Comparison of ENCODE assay signal across 12 mouse cellular contexts in genomic region chr4:87954421-87955083, GRCm38 (mm10).
DNase-seq lines count a peak whose midpoint lies in the region; ATAC-seq lines count a peak whose summit lies in the region.
"Had no signal": no experiment of that assay in that cellular context is flagged by ENCODE, and none has a peak within 500 bp of the region (broad histone marks: within the 10 kb centered on the region; RNA-seq: fewer than 3 reads in every experiment).

No protein-coding gene starts in this region.

- no peaks in the 10 kb centered on the region for H3K9me3 ChIP-seq in forebrain, embryonic 13.5 days (replicated peaks)
- no peaks in the 10 kb centered on the region for H3K9me3 ChIP-seq in forebrain, embryonic 10.5 days
- H3K9me3 ChIP-seq in midbrain, embryonic 14.5 days (ENCODE audit: control insufficient read depth, low read length) = no peaks in the 10 kb centered on the region
- no peaks in the 10 kb centered on the region for H3K9me3 ChIP-seq in midbrain, embryonic 16.5 days (replicated peaks; ENCODE audit: control insufficient read depth, low read length, poor library complexity, severe bottlenecking)
- H3K9me3 ChIP-seq: neural tube, embryonic 12.5 days had no signal

- ATAC-seq in forebrain, embryonic 13.5 days = 0 out of 2 replicates have a peak, but pooled peaks have one; percentile 19
- no peak for ATAC-seq in midbrain, embryonic 14.5 days (ENCODE audit: low FRiP score, low TSS enrichment)
- ATAC-seq in midbrain, embryonic 16.5 days = no peak
- peak; percentile 96 for ATAC-seq in frontal cortex, adult (ENCODE audit: low TSS enrichment)

- no peak for DNase-seq in forebrain, embryonic 10.5 days (ENCODE audit: extremely low spot score, low spot score)
- no peak for DNase-seq in midbrain, embryonic 14.5 days
- peak; percentile 42 to 59 for DNase-seq in right cerebral cortex, postnatal 10 days (ENCODE audit: low spot score in 2 of 2)
- DNase-seq in c-Kit-positive CD71-positive TER-119-positive erythroid progenitor cells, embryonic 14.5 days (ENCODE audit: low spot score) = no peak
- DNase-seq in spleen, adult 12 weeks (ENCODE audit: low spot score) = no peak
- DNase-seq: heart, adult 18-20 months; kidney, adult 8-10 months had no signal

- H3K4me3 ChIP-seq in forebrain, embryonic 13.5 days = no peak overlapping the region
- no peak overlapping the region for H3K4me3 ChIP-seq in forebrain, embryonic 10.5 days
- no peak overlapping the region for H3K4me3 ChIP-seq in midbrain, embryonic 14.5 days (replicated peaks; ENCODE audit: low read depth, low read length)
- no peak overlapping the region for H3K4me3 ChIP-seq in midbrain, embryonic 16.5 days (ENCODE audit: low read depth, low read length)
- H3K4me3 ChIP-seq: neural tube, embryonic 12.5 days had no signal

- H3K9ac ChIP-seq in forebrain, embryonic 13.5 days = no peak overlapping the region
- H3K9ac ChIP-seq in midbrain, embryonic 14.5 days (replicated peaks; ENCODE audit: low read length) = no peak overlapping the region
- no peak overlapping the region for H3K9ac ChIP-seq in midbrain, embryonic 16.5 days (ENCODE audit: low read depth, low read length)
- H3K9ac ChIP-seq: liver, embryonic 14.5 days; neural tube, embryonic 12.5 days had no signal

- H3K36me3 ChIP-seq in forebrain, embryonic 13.5 days (ENCODE audit: poor library complexity, severe bottlenecking) = no peaks in the 10 kb centered on the region
- peaks cover 5% of the 10 kb centered on the region; the same call in 1 of the 2 replicates for H3K36me3 ChIP-seq in forebrain, embryonic 10.5 days (replicated peaks)
- no peaks in the 10 kb centered on the region for H3K36me3 ChIP-seq in midbrain, embryonic 14.5 days (ENCODE audit: control insufficient read depth, insufficient read depth, low read length)
- no peaks in the 10 kb centered on the region for H3K36me3 ChIP-seq in midbrain, embryonic 16.5 days (ENCODE audit: control insufficient read depth, insufficient read depth, low read length)
- H3K36me3 ChIP-seq: neural tube, embryonic 12.5 days had no signal

- 83% methylated on average over 7 of the region's 7 CpGs for WGBS in forebrain, embryonic 13.5 days
- 85% methylated on average over 7 of the region's 7 CpGs for WGBS in forebrain, embryonic 10.5 days
- 70% methylated on average over 7 of the region's 7 CpGs for WGBS in midbrain, embryonic 14.5 days
- WGBS in midbrain, embryonic 16.5 days = 71% methylated on average over 7 of the region's 7 CpGs

- H3K4me1 ChIP-seq in forebrain, embryonic 13.5 days = peaks cover 20% of the 10 kb centered on the region
- H3K4me1 ChIP-seq in forebrain, embryonic 10.5 days = peaks cover 6% of the 10 kb centered on the region; the same call in 1 of the 2 replicates
- peaks cover 3% of the 10 kb centered on the region; the same call in 1 of the 2 replicates for H3K4me1 ChIP-seq in midbrain, embryonic 14.5 days (ENCODE audit: control insufficient read depth, insufficient read depth, low read length)
- H3K4me1 ChIP-seq in midbrain, embryonic 16.5 days (ENCODE audit: control insufficient read depth, insufficient read depth, low read length) = peaks cover 15% of the 10 kb centered on the region

- no peak overlapping the region for H3K4me2 ChIP-seq in forebrain, embryonic 13.5 days
- no peak overlapping the region for H3K4me2 ChIP-seq in midbrain, embryonic 14.5 days (ENCODE audit: low read length)
- H3K4me2 ChIP-seq in midbrain, embryonic 16.5 days (ENCODE audit: low read length) = no peak overlapping the region
- H3K4me2 ChIP-seq: neural tube, embryonic 12.5 days had no signal

- H3K27ac ChIP-seq in forebrain, embryonic 13.5 days = no peak overlapping the region
- H3K27ac ChIP-seq in forebrain, embryonic 10.5 days = no peak overlapping the region
- 0 out of 2 replicates have a peak overlapping the region, but pooled peaks have one; percentile 9 for H3K27ac ChIP-seq in midbrain, embryonic 14.5 days (replicated peaks; ENCODE audit: low read depth, low read length)
- no peak overlapping the region for H3K27ac ChIP-seq in midbrain, embryonic 16.5 days (ENCODE audit: low read length)
- H3K27ac ChIP-seq: liver, embryonic 14.5 days; neural tube, embryonic 12.5 days had no signal

- no peaks in the 10 kb centered on the region for H3K27me3 ChIP-seq in forebrain, embryonic 13.5 days
- no peaks in the 10 kb centered on the region for H3K27me3 ChIP-seq in forebrain, embryonic 10.5 days (ENCODE audit: poor library complexity, severe bottlenecking)
- H3K27me3 ChIP-seq in midbrain, embryonic 14.5 days (ENCODE audit: control insufficient read depth, insufficient read depth, low read length) = no peaks in the 10 kb centered on the region
- H3K27me3 ChIP-seq in midbrain, embryonic 16.5 days (ENCODE audit: control insufficient read depth, insufficient read depth, low read depth, low read length) = no peaks in the 10 kb centered on the region
- H3K27me3 ChIP-seq: neural tube, embryonic 12.5 days had no signal

Comparison
In these comparisons a context has a peak if more than half of its experiments do, and no peak if none do; other contexts are left out.
1. ATAC-seq: peak in forebrain, embryonic 13.5 days (single experiment) and frontal cortex, adult (single experiment); none in midbrain, embryonic 14.5 days (single experiment) and midbrain, embryonic 16.5 days (single experiment).
2. DNase-seq: peak in right cerebral cortex, postnatal 10 days (2 of 2); none in forebrain, embryonic 10.5 days (single experiment), midbrain, embryonic 14.5 days (single experiment), c-Kit-positive CD71-positive TER-119-positive erythroid progenitor cells, embryonic 14.5 days (single experiment) and spleen, adult 12 weeks (single experiment).